Mouse (Mus musculus): ENCODE measurements at regions not wholly inside any gene's neighbourhood (a gene's known extent, or its start where the extent isn't known, plus 50 kb on each side); places are given as distances from the start of the nearest gene placed in this dataset.

DNA sequence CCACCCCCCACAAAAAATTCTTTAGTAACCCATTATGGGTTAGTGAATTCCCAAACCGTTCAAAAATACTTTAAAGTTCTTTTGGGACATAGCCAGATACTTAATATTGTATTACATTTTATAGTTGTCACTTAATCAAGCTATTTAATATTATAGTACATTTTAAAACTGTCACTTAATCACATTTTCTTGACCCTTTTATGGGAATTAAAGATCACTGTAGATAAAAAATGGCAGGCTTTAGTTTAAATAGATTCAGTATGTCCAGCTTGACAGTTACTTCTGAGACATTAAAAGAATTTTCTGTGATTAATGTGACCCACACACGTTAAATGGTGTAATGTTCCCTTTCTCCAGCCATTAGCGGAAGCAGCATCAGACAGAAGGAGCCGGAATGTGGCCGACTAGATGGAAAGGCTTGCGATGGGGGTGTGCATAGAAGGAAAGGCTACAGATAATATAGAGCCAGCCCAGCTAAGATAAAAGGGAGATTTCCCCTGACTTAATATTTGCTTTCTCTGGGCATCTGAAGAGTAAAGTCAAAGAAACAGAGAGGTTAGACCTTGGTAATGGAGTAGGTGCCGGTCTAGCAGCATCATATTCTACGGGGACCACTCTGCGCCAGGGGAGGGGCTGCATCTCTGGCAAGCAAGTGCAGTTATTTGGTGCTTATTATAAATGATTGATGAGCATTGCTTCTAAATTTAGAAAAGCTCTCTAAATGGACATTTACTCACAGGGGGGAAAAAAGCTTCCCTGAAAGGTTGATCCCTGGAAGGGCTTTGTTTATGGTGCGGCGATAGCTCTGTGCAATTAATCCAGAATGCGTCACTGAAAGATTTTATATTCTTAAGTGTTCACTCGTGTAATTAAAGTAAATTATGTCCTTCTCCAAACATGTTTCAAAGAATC, 331.8 kb upstream of the Meis1 start:
- TF ChIP-seq POLR2A (IDR thresholded peaks at IDR 0.05; ENCODE audit: extremely low read depth, insufficient read depth, low read length) (no peak), CTCF (IDR thresholded peaks at IDR 0.05; ENCODE audit: extremely low read depth, insufficient read depth, low read length) (no peak)

All from cortical plate, adult 2 months (tissue).